Comparison of ENCODE assay signal across 24 mouse cellular contexts in genomic region chr8:106975764-106976163, GRCm38 (mm10). TPM values are rescaled to one million over a fixed set of nuclear protein-coding genes. Genes with fewer than 3 reads are reported as not detected.
DNase-seq lines count a peak whose midpoint lies in the region; ATAC-seq lines count a peak whose summit lies in the region.
"Had no signal": no experiment of that assay in that cellular context is flagged by ENCODE, and none has a peak within 500 bp of the region (broad histone marks: within the 10 kb centered on the region; RNA-seq: fewer than 3 reads in every experiment).

No protein-coding gene starts in this region.

- no peak for DNase-seq in embryonic facial prominence, embryonic 14.5 days (ENCODE audit: low spot score)
- no peak for DNase-seq in embryonic facial prominence, embryonic 10.5 days (ENCODE audit: low spot score)
- no peak for DNase-seq in heart, postnatal 10 days
- DNase-seq in 3T3-L1 (ENCODE audit: low read depth, low spot score) = peak; percentile 53
- peak; percentile 51 for DNase-seq in NIH3T3 (ENCODE audit: low read depth)
- DNase-seq: adrenal gland, adult 2 months; adrenal gland, adult 8-10 months; adrenal gland, postnatal 10 days; adrenal gland, postnatal 14 days; adrenal gland, postnatal 25 days; adrenal gland, postnatal 36 days; B cell, adult 2 months; cerebellum, adult 11 months; cerebellum, adult 11-12 months; cerebellum, adult 18-20 months; cerebellum, adult 2 months had no signal

- H3K4me3 ChIP-seq in embryonic facial prominence, embryonic 14.5 days (ENCODE audit: low read depth, low read length) = no peak overlapping the region
- no peak overlapping the region for H3K4me3 ChIP-seq in embryonic facial prominence, embryonic 10.5 days
- H3K4me3 ChIP-seq in heart, embryonic 16.5 days (ENCODE audit: low read length) = no peak overlapping the region
- no peak overlapping the region for H3K4me3 ChIP-seq in midbrain, embryonic 13.5 days (replicated peaks)
- no peak overlapping the region for H3K4me3 ChIP-seq in forebrain, embryonic 16.5 days (replicated peaks; ENCODE audit: low read length)

- 84% methylated on average over 2 of the region's 2 CpGs for WGBS in embryonic facial prominence, embryonic 14.5 days
- WGBS in embryonic facial prominence, embryonic 10.5 days = 91% methylated on average over 2 of the region's 2 CpGs
- WGBS in heart, embryonic 16.5 days = 80% methylated on average over 2 of the region's 2 CpGs
- WGBS in midbrain, embryonic 13.5 days = 95% methylated on average over 2 of the region's 2 CpGs
- 87% methylated on average over 2 of the region's 2 CpGs for WGBS in forebrain, embryonic 16.5 days

- H3K27ac ChIP-seq in embryonic facial prominence, embryonic 14.5 days (replicated peaks; ENCODE audit: low read depth, low read length) = peak overlapping the region; percentile 33; the same call in 1 of the 2 replicates
- H3K27ac ChIP-seq in embryonic facial prominence, embryonic 10.5 days (replicated peaks) = no peak overlapping the region
- 0 out of 2 replicates have a peak overlapping the region, but pooled peaks have one; percentile 31 for H3K27ac ChIP-seq in heart, embryonic 16.5 days (ENCODE audit: low read length)
- no peak overlapping the region for H3K27ac ChIP-seq in midbrain, embryonic 13.5 days
- H3K27ac ChIP-seq in forebrain, embryonic 16.5 days (ENCODE audit: low read length) = no peak overlapping the region

- no peaks in the 10 kb centered on the region for H3K36me3 ChIP-seq in embryonic facial prominence, embryonic 14.5 days (ENCODE audit: control insufficient read depth, insufficient read depth, low read length)
- no peaks in the 10 kb centered on the region for H3K36me3 ChIP-seq in embryonic facial prominence, embryonic 10.5 days (replicated peaks)
- H3K36me3 ChIP-seq in heart, embryonic 16.5 days (ENCODE audit: control insufficient read depth, insufficient read depth) = no peaks in the 10 kb centered on the region
- H3K36me3 ChIP-seq in midbrain, embryonic 13.5 days = no peaks in the 10 kb centered on the region
- H3K36me3 ChIP-seq in forebrain, embryonic 16.5 days (ENCODE audit: control insufficient read depth, insufficient read depth) = no peaks in the 10 kb centered on the region
- H3K36me3 ChIP-seq: G1E had no signal

- peaks cover 28% of the 10 kb centered on the region for H3K4me1 ChIP-seq in embryonic facial prominence, embryonic 14.5 days (ENCODE audit: control insufficient read depth, insufficient read depth, low read length)
- peaks cover 2% of the 10 kb centered on the region; the same call in 1 of the 2 replicates for H3K4me1 ChIP-seq in embryonic facial prominence, embryonic 10.5 days
- H3K4me1 ChIP-seq in heart, embryonic 16.5 days (ENCODE audit: control insufficient read depth, insufficient read depth, low read length) = peaks cover 6% of the 10 kb centered on the region
- H3K4me1 ChIP-seq in midbrain, embryonic 13.5 days (replicated peaks) = peaks cover 8% of the 10 kb centered on the region
- peaks cover 12% of the 10 kb centered on the region for H3K4me1 ChIP-seq in forebrain, embryonic 16.5 days (replicated peaks; ENCODE audit: control insufficient read depth, insufficient read depth, low read length)

- H3K4me2 ChIP-seq in embryonic facial prominence, embryonic 14.5 days (ENCODE audit: low read depth, low read length) = no peak overlapping the region
- no peak overlapping the region for H3K4me2 ChIP-seq in heart, embryonic 16.5 days (ENCODE audit: low read depth, low read length)
- H3K4me2 ChIP-seq in midbrain, embryonic 13.5 days (replicated peaks) = no peak overlapping the region
- H3K4me2 ChIP-seq in forebrain, embryonic 16.5 days (ENCODE audit: low read length) = no peak overlapping the region

- no peak for ATAC-seq in embryonic facial prominence, embryonic 14.5 days (ENCODE audit: low read depth)
- ATAC-seq in heart, embryonic 16.5 days (replicated peaks; ENCODE audit: extremely low read depth, insufficient read depth, low FRiP score) = no peak
- ATAC-seq in midbrain, embryonic 13.5 days = no peak
- ATAC-seq in forebrain, embryonic 16.5 days = no peak
- ATAC-seq: activated CD4-positive, CD25-positive, alpha-beta regulatory T cell, adult 4 months; CD4-positive, CD25-positive, alpha-beta regulatory T cell, adult 4 months; Patski had no signal

- H3K9ac ChIP-seq in embryonic facial prominence, embryonic 14.5 days (ENCODE audit: low read depth, low read length) = no peak overlapping the region
- no peak overlapping the region for H3K9ac ChIP-seq in heart, embryonic 16.5 days (ENCODE audit: low read length)
- no peak overlapping the region for H3K9ac ChIP-seq in midbrain, embryonic 13.5 days (replicated peaks)
- H3K9ac ChIP-seq in forebrain, embryonic 16.5 days (replicated peaks; ENCODE audit: low read depth, low read length) = no peak overlapping the region

- H3K9me3 ChIP-seq in embryonic facial prominence, embryonic 14.5 days (ENCODE audit: control insufficient read depth, low read length) = no peaks in the 10 kb centered on the region
- H3K9me3 ChIP-seq in embryonic facial prominence, embryonic 10.5 days = no peaks in the 10 kb centered on the region
- H3K9me3 ChIP-seq in heart, embryonic 16.5 days (replicated peaks; ENCODE audit: control insufficient read depth, low read length) = no peaks in the 10 kb centered on the region
- no peaks in the 10 kb centered on the region for H3K9me3 ChIP-seq in midbrain, embryonic 13.5 days
- no peaks in the 10 kb centered on the region for H3K9me3 ChIP-seq in forebrain, embryonic 16.5 days (ENCODE audit: control insufficient read depth, low read length)
- H3K9me3 ChIP-seq: G1E had no signal

- H3K27me3 ChIP-seq in embryonic facial prominence, embryonic 14.5 days (replicated peaks; ENCODE audit: control insufficient read depth, insufficient read depth, low read length) = no peaks in the 10 kb centered on the region
- no peaks in the 10 kb centered on the region for H3K27me3 ChIP-seq in embryonic facial prominence, embryonic 10.5 days (replicated peaks; ENCODE audit: low read depth, poor library complexity, severe bottlenecking)
- H3K27me3 ChIP-seq in heart, embryonic 16.5 days (ENCODE audit: control insufficient read depth, insufficient read depth, low read length) = no peaks in the 10 kb centered on the region
- H3K27me3 ChIP-seq in midbrain, embryonic 13.5 days = peaks cover 9% of the 10 kb centered on the region; the same call in 1 of the 2 replicates
- peaks cover 39% of the 10 kb centered on the region for H3K27me3 ChIP-seq in forebrain, embryonic 16.5 days (replicated peaks; ENCODE audit: control insufficient read depth, insufficient read depth, low read length)
- H3K27me3 ChIP-seq: CH12.LX, Patski had no signal

- intact Hi-C loops in heart, postnatal 10 days (cut with DNase I) = no loop called here

RNA-seq across cellular contexts. Expression of gene Sntb2, which starts 40.2 kb away (rescaled TPM):
- 16.3 and 18.5 TPM in 2 replicates for polyA plus RNA-seq in embryonic facial prominence, embryonic 14.5 days (2014; fragmentation: Nextera tagmentation; extraction: Ambion mirVana)
- polyA plus RNA-seq in embryonic facial prominence, embryonic 10.5 days (2016; fragmentation: Nextera tagmentation; extraction: Ambion mirVana) = 11.6 and 12.3 TPM in 2 replicates
- polyA plus RNA-seq in heart, embryonic 16.5 days (2015; fragmentation: Nextera tagmentation; extraction: Ambion mirVana) = 11.7 and 12.4 TPM in 2 replicates
- total RNA-seq in heart, postnatal 10 days (2021) = 10 to 100 TPM; 27.1 to 27.6 TPM
- 5.4 and 6.7 TPM in 2 replicates for polyA plus RNA-seq in midbrain, embryonic 13.5 days (2015; fragmentation: Nextera tagmentation; extraction: Ambion mirVana)
- polyA plus RNA-seq in forebrain, embryonic 16.5 days (2015; fragmentation: Nextera tagmentation; extraction: Ambion mirVana) = 2.8 and 4.8 TPM in 2 replicates

RNA-seq across cellular contexts. Expression of gene Vps4a, which starts 55.3 kb away (rescaled TPM):
- polyA plus RNA-seq in embryonic facial prominence, embryonic 14.5 days (2014; fragmentation: Nextera tagmentation; extraction: Ambion mirVana) = 71.3 and 78.2 TPM in 2 replicates
- 65.7 and 66.0 TPM in 2 replicates for polyA plus RNA-seq in embryonic facial prominence, embryonic 10.5 days (2016; fragmentation: Nextera tagmentation; extraction: Ambion mirVana)
- 57.2 and 57.8 TPM in 2 replicates for polyA plus RNA-seq in heart, embryonic 16.5 days (2015; fragmentation: Nextera tagmentation; extraction: Ambion mirVana)
- total RNA-seq in heart, postnatal 10 days (2021) = 10 to 100 TPM; 59.8 to 61.4 TPM
- polyA plus RNA-seq in midbrain, embryonic 13.5 days (2015; fragmentation: Nextera tagmentation; extraction: Ambion mirVana) = 127 and 130 TPM in 2 replicates
- polyA plus RNA-seq in forebrain, embryonic 16.5 days (2015; fragmentation: Nextera tagmentation; extraction: Ambion mirVana) = 153 and 158 TPM in 2 replicates

Comparison
In these comparisons a context has a peak if more than half of its experiments do, and no peak if none do; other contexts are left out.
1. H3K27ac ChIP-seq: peak in embryonic facial prominence, embryonic 14.5 days (single experiment) and heart, embryonic 16.5 days (single experiment); none in embryonic facial prominence, embryonic 10.5 days (single experiment), midbrain, embryonic 13.5 days (single experiment) and forebrain, embryonic 16.5 days (single experiment).
2. DNase-seq: peak in 3T3-L1 (single experiment) and NIH3T3 (single experiment); none in embryonic facial prominence, embryonic 14.5 days (single experiment), embryonic facial prominence, embryonic 10.5 days (single experiment) and heart, postnatal 10 days (0 of 2).